Mouse (Mus musculus): ENCODE data around the gene Lzic. TPM values are rescaled to one million over a fixed set of nuclear protein-coding genes. Genes with fewer than 3 reads are reported as not detected.

The Lzic gene
- polyA plus RNA-seq (2012; rRNA removed), result 6.4 and 7.9 TPM in 2 replicates

DNA sequence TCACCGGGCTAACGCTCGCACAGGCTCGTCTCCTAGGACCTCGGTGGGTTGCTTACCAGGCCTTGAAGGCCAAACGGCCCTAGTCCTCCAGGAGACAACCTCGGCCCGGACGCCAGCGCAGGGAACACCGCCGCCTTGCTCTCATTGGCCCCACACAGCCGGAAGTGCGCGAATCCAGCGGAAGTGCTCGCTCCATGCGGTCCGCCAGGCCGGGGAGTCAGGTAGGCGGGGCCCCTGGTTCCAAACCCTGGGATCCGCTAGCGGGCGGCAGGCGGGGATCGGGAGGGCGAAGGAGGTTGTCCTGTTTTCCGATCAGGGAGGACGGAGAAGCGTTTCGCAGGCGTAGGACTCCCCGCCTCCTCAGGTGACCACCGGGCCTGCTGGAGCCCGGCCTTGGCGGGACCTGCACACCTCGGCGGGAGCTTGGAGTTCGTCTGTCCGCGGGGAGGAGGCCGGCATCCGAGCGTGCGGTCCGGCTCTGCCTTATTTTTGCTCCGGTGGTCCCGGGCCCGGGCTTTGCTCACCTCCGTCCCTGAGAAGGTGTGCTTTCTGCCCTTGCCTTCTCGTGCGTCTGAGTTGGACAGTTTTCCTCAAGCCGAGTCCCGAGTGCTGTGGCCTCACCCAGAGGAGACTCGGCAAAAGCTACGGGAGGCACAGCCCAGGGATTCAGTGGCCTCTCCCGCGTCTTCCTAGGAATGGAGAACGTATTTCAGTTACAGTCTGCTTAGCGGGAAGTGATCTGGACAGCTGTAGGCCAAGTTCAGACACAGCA is at the start of gene Lzic, which contains the start of gene Nmnat1:
Lzic (plus strand) TSS at position 177 of the 772 bp plus-strand sequence.
Nmnat1 (minus strand) TSS at position 150 of the 772 bp plus-strand sequence.

DNA sequence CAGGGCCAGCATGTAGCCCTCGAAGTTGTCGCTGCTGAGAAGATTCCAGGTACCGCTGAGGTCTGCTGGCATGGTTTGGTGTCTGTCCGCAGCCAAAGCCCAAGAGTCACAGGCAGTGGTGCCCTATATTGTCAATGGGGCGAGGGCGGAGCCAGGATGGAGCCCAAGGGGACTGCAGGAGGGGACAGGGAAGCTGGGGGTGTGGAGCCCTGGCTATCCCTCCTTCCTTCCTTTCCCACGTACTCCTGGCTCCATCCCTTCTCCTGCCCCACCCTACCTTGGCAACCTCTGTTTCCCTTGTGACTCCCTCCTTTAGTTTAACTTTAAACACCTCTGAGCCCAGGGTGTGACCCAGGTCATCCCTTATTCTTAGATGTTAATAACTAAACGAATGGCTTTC is 30.1 kb upstream of the Lzic start, which contains the start of gene Rbp7:
Rbp7 (minus strand) TSS at position 100 of the 400 bp plus-strand sequence.

GRCm38 (mm10) chr4:149477078-149477477 is 8.0 kb upstream of the Lzic start, which contains the start of gene Tmem274:
Gene Tmem274 (plus strand): TSS chr4:149477378.

GRCm38 (mm10) chr4:149517868-149518340 is 32.9 kb downstream of the Lzic start, which contains the start of gene Ctnnbip1:
Gene Ctnnbip1 (plus strand): TSS chr4:149518236.

Other genes with a start within 250 kb of the Lzic start
- gene Kif1b, start 177.5 kb upstream of the Lzic start, polyA plus RNA-seq (2012; rRNA removed), result 6.9 and 7.0 TPM in 2 replicates
- 15.0 and 18.9 TPM in 2 replicates for gene Ube4b, start 58.5 kb upstream of the Lzic start, polyA plus RNA-seq (2012; rRNA removed)
- not detected in 2 replicates for gene Rbp7, start 30.3 kb upstream of the Lzic start, polyA plus RNA-seq (2012; rRNA removed)
- gene Tmem274, start 7.9 kb upstream of the Lzic start, polyA plus RNA-seq (2012; rRNA removed), result not detected in 2 replicates
- gene Nmnat1, start within 50 bp of the Lzic start, polyA plus RNA-seq (2012; rRNA removed), result 6.1 and 6.3 TPM in 2 replicates
- 3.6 and 4.2 TPM in 2 replicates for gene Ctnnbip1, start 33.0 kb downstream of the Lzic start, polyA plus RNA-seq (2012; rRNA removed)
- 1.3 and 1.5 TPM in 2 replicates for gene Clstn1, start 101.2 kb downstream of the Lzic start, polyA plus RNA-seq (2012; rRNA removed)
- 5.7 and 7.2 TPM in 2 replicates for gene Pik3cd, start 217.3 kb downstream of the Lzic start, polyA plus RNA-seq (2012; rRNA removed)